Mouse (Mus musculus) stomach, embryonic 15.5 days (tissue): ENCODE measurements around the gene Endou. TPM values are rescaled to one million over a fixed set of nuclear protein-coding genes. Genes with fewer than 3 reads are reported as not detected.
A peak's percentile ranks its signal among the peaks of the same experiment; 100 is the strongest.

Experiments
- ATAC-seq: fragments of 200-750 bp; cut with Nextera tagmentation; 2 replicates; pipeline ENCODE4 v1.8.0; 2017; ENCODE audit warnings: low read depth, moderate number of reproducible peaks, moderate TSS enrichment; ENCODE audit not compliant: insufficient read depth, low FRiP score
- H3K27ac ChIP-seq: fragments of 300-500 bp; sonication (generic); 2 replicates; pipeline ENCODE4 v1.5.1; 2015; ENCODE audit warnings: mild to moderate bottlenecking, inconsistent platforms
- H3K27me3 ChIP-seq: fragments of 300-500 bp; sonication (generic); replicated peaks from 2 replicates; pipeline ENCODE4 v1.6.1; 2015; ENCODE audit warnings: inconsistent platforms
- H3K36me3 ChIP-seq: fragments of 300-500 bp; sonication (generic); 2 replicates; pipeline ENCODE4 v1.6.1; 2015; ENCODE audit warnings: inconsistent platforms
- H3K4me1 ChIP-seq: fragments of 300-500 bp; sonication (generic); 2 replicates; pipeline ENCODE4 v1.6.1; 2015; ENCODE audit warnings: inconsistent platforms
- H3K4me2 ChIP-seq: fragments of 300-500 bp; sonication (generic); 2 replicates; pipeline ENCODE4 v1.6.1; 2015; ENCODE audit warnings: mild to moderate bottlenecking, inconsistent platforms
- H3K4me3 ChIP-seq: fragments of 300-500 bp; sonication (generic); replicated peaks from 2 replicates; pipeline ENCODE4 v1.5.1; 2015; ENCODE audit warnings: inconsistent platforms
- H3K9ac ChIP-seq: fragments of 300-500 bp; sonication (generic); 2 replicates; pipeline ENCODE4 v1.6.1; 2015; ENCODE audit warnings: inconsistent platforms
- H3K9me3 ChIP-seq: fragments of 300-500 bp; sonication (generic); 2 replicates; pipeline ENCODE4 v1.6.1; 2016; ENCODE audit warnings: inconsistent platforms
- WGBS: fragments of 180-500 bp; shearing (Covaris S2); methylation state at CpG from one replicate; pipeline ENCODE4 v1.1.7; 2015; 5-methylcytosine and 5-hydroxymethylcytosine counted together
- polyA plus RNA-seq: library from polyadenylated mRNA; unstranded; fragments of >200 nt; fragmentation: Nextera tagmentation; extraction: Ambion mirVana; gene quantifications from 2 replicates; pipeline ENCODE4 v1.2.1, GENCODE M21; 2015

Gene Endou
- polyA plus RNA-seq, result 0.35 and 2.2 TPM in 2 replicates

GRCm38 (mm10) chr15:97731111-97731510, at the start of gene Endou:
Gene Endou (minus strand): TSS chr15:97731339.
- Histone ChIP-seq H3K9ac (no peak within 1 kb of the TSS), H3K4me1 (no peaks in the 10 kb centered on the region), H3K27ac (no peak within 1 kb of the TSS), H3K27me3 (no peaks in the 10 kb centered on the region), H3K9me3 (no peaks in the 10 kb centered on the region), H3K4me2 (no peak within 1 kb of the TSS), H3K36me3 (no peaks in the 10 kb centered on the region), H3K4me3 (no peak within 1 kb of the TSS)
- no peak for ATAC-seq
- 86% methylated on average over 8 of the region's 8 CpGs for WGBS

GRCm38 (mm10) chr15:97780611-97781031, 49.5 kb upstream of the Endou start:
- WGBS, result 81% methylated on average over 12 of the region's 12 CpGs
- H3K4me3 ChIP-seq, result no peak overlapping the region
- no peak overlapping the region for H3K9ac ChIP-seq
- ATAC-seq, result no peak
- H3K27ac ChIP-seq, result peak overlapping the region; percentile 35; the same call in 1 of the 2 replicates
- no peaks in the 10 kb centered on the region for H3K9me3 ChIP-seq
- H3K4me2 ChIP-seq, result no peak overlapping the region
- peaks cover 24% of the 10 kb centered on the region for H3K4me1 ChIP-seq
- no peaks in the 10 kb centered on the region for H3K36me3 ChIP-seq
- H3K27me3 ChIP-seq, result no peaks in the 10 kb centered on the region

- Histone ChIP-seq H3K9ac (no peak overlapping the region), H3K27me3 (no peaks in the 10 kb centered on the region), H3K36me3 (no peaks in the 10 kb centered on the region), H3K4me2 (no peak overlapping the region), H3K4me1 (peaks cover 19% of the 10 kb centered on the region), H3K9me3 (no peaks in the 10 kb centered on the region), H3K27ac (no peak overlapping the region), H3K4me3 (no peak overlapping the region)
- ATAC-seq, result no peak
- WGBS, result 86% methylated on average over 1 of the region's 1 CpGs
These were observed 48.4 kb upstream of the Endou start for GRCm38 (mm10) chr15:97779576-97779975.

- Histone ChIP-seq H3K9ac (no peak within 1 kb of the TSS), H3K27me3 (no peaks in the 10 kb centered on the region), H3K4me1 (peaks cover 24% of the 10 kb centered on the region), H3K4me3 (no peak within 1 kb of the TSS), H3K36me3 (no peaks in the 10 kb centered on the region), H3K9me3 (no peaks in the 10 kb centered on the region), H3K27ac (peak within 1 kb of the TSS; percentile 40; the same call in 1 of the 2 replicates), H3K4me2 (no peak within 1 kb of the TSS)
- no peak for ATAC-seq
- WGBS, result 67% methylated on average over 8 of the region's 8 CpGs
These were observed 47.4 kb upstream of the Endou start, which contains the start of gene Slc48a1 for GRCm38 (mm10) chr15:97778311-97779098. Gene Slc48a1 (plus strand): TSS chr15:97778520.

- H3K36me3 ChIP-seq, result no peaks in the 10 kb centered on the region
- H3K9ac ChIP-seq, result no peak overlapping the region
- peaks cover 27% of the 10 kb centered on the region for H3K4me1 ChIP-seq
- no peak overlapping the region for H3K27ac ChIP-seq
- no peaks in the 10 kb centered on the region for H3K27me3 ChIP-seq
- H3K9me3 ChIP-seq, result no peaks in the 10 kb centered on the region
- no peak overlapping the region for H3K4me2 ChIP-seq
- 77% methylated on average over 6 of the region's 6 CpGs for WGBS
- ATAC-seq, result no peak
- H3K4me3 ChIP-seq, result no peak overlapping the region
These were observed 45.8 kb upstream of the Endou start for GRCm38 (mm10) chr15:97776919-97777318.

GRCm38 (mm10) chr15:97776514-97776913, 45.4 kb upstream of the Endou start:
- 7% methylated on average over 8 of the region's 8 CpGs for WGBS
- H3K4me1 ChIP-seq, result peaks cover 27% of the 10 kb centered on the region

GRCm38 (mm10) chr15:97773961-97774370, 42.8 kb upstream of the Endou start:
- Histone ChIP-seq H3K4me2 (no peak overlapping the region), H3K27me3 (peaks cover 7% of the 10 kb centered on the region; the same call in 1 of the 2 replicates), H3K36me3 (no peaks in the 10 kb centered on the region), H3K4me1 (peaks cover 21% of the 10 kb centered on the region), H3K9me3 (no peaks in the 10 kb centered on the region), H3K27ac (peak overlapping the region; percentile 55), H3K4me3 (no peak overlapping the region), H3K9ac (no peak overlapping the region)
- WGBS, result 64% methylated on average over 5 of the region's 5 CpGs
- ATAC-seq, result peak; percentile 51; the same call in 1 of the 2 replicates

More at GRCm38 (mm10) chr15:97776514-97776913, 45.4 kb upstream of the Endou start:
- no peak overlapping the region for H3K4me3 ChIP-seq
- no peak for ATAC-seq
- no peaks in the 10 kb centered on the region for H3K27me3 ChIP-seq
- no peak overlapping the region for H3K4me2 ChIP-seq
- no peaks in the 10 kb centered on the region for H3K9me3 ChIP-seq
- H3K27ac ChIP-seq, result no peak overlapping the region
- no peak overlapping the region for H3K9ac ChIP-seq
- no peaks in the 10 kb centered on the region for H3K36me3 ChIP-seq

GRCm38 (mm10) chr15:97773108-97773507, 42.0 kb upstream of the Endou start:
- Histone ChIP-seq H3K36me3 (no peaks in the 10 kb centered on the region), H3K27ac (peak overlapping the region; percentile 55), H3K4me3 (no peak overlapping the region), H3K4me1 (peaks cover 24% of the 10 kb centered on the region), H3K27me3 (peaks cover 11% of the 10 kb centered on the region), H3K9ac (no peak overlapping the region), H3K4me2 (no peak overlapping the region), H3K9me3 (no peaks in the 10 kb centered on the region)
- peak; percentile 61; the same call in 1 of the 2 replicates for ATAC-seq
- 18% methylated on average over 5 of the region's 5 CpGs for WGBS

- no peak for ATAC-seq
- peaks cover 21% of the 10 kb centered on the region for H3K27me3 ChIP-seq
- no peak overlapping the region for H3K27ac ChIP-seq
- WGBS, result 79% methylated on average over 8 of the region's 8 CpGs
- no peaks in the 10 kb centered on the region for H3K9me3 ChIP-seq
- no peak overlapping the region for H3K4me2 ChIP-seq
- H3K4me3 ChIP-seq, result no peak overlapping the region
- H3K4me1 ChIP-seq, result peaks cover 39% of the 10 kb centered on the region
- H3K9ac ChIP-seq, result no peak overlapping the region
- H3K36me3 ChIP-seq, result no peaks in the 10 kb centered on the region
These were observed 39.1 kb upstream of the Endou start for GRCm38 (mm10) chr15:97770280-97770679.

- peaks cover 21% of the 10 kb centered on the region for H3K27me3 ChIP-seq
- no peaks in the 10 kb centered on the region for H3K36me3 ChIP-seq
- peak overlapping the region; percentile 29; the same call in 1 of the 2 replicates for H3K9ac ChIP-seq
- H3K4me1 ChIP-seq, result peaks cover 32% of the 10 kb centered on the region
- peak; percentile 13 for ATAC-seq
- H3K4me3 ChIP-seq, result peak overlapping the region; percentile 55
- peak overlapping the region; percentile 97 for H3K4me2 ChIP-seq
- H3K27ac ChIP-seq, result peak overlapping the region; percentile 75
- no peaks in the 10 kb centered on the region for H3K9me3 ChIP-seq
- WGBS, result under 1% methylated on average over 18 of the region's 18 CpGs
These were observed 37.1 kb upstream of the Endou start for GRCm38 (mm10) chr15:97768192-97768591.

- WGBS, result under 1% methylated on average over 44 of the region's 44 CpGs
- Histone ChIP-seq H3K4me2 (peak within 1 kb of the TSS; percentile 97), H3K9me3 (no peaks in the 10 kb centered on the region), H3K9ac (peak within 1 kb of the TSS; percentile 29; the same call in 1 of the 2 replicates), H3K27ac (peak within 1 kb of the TSS; percentile 75), H3K4me3 (peak within 1 kb of the TSS; percentile 55), H3K36me3 (no peaks in the 10 kb centered on the region), H3K4me1 (peaks cover 28% of the 10 kb centered on the region), H3K27me3 (peaks cover 21% of the 10 kb centered on the region)
- peak; percentile 80 for ATAC-seq
These were observed 36.4 kb upstream of the Endou start, which contains the start of gene Rapgef3 for GRCm38 (mm10) chr15:97767280-97768186. Gene Rapgef3 (minus strand): TSS chr15:97767972.
